Mouse (Mus musculus): ENCODE data around the gene Ntrk3. TPM values are rescaled to one million over a fixed set of nuclear protein-coding genes. Genes with fewer than 3 reads are reported as not detected.

Ntrk3 gene
- polyA plus RNA-seq, 1 experiment: 6.1 TPM

DNA sequence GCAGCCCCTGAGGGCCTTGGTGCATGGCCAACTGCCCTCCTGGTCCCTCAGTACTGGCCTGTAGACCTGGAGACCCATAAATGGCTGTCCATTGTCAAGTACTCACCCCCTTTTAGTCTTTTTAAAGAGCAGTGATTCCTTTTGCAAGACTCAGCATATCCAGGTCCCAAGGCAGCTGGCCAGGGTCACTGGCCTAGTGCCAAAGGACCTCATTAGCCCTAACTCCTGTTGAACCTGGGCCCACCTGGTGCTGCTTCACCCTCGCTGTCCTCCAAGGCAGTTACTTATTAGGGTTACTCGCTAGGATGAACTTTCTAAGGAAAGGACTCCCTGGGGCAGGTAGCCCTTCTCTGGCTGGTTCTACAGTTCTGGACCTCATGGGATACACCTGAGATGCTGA, 579.9 kb downstream of the Ntrk3 start:
- DNase-seq: no peak
- no peaks in the 10 kb centered on the region for H3K4me1 ChIP-seq (ENCODE audit: control insufficient read depth, insufficient read depth, low read length)
- TF ChIP-seq CTCF (IDR thresholded peaks at IDR 0.05; ENCODE audit: insufficient read depth, low read length): no peak
- no peak for TF ChIP-seq POLR2A (IDR thresholded peaks at IDR 0.05; ENCODE audit: borderline replicate concordance, extremely low read depth, low read depth, low read length)
- 82% methylated on average over 2 of the region's 2 CpGs for WGBS
- H3K4me3 ChIP-seq (replicated peaks; ENCODE audit: extremely low read depth, low read depth, low read length): no peak overlapping the region

DNA sequence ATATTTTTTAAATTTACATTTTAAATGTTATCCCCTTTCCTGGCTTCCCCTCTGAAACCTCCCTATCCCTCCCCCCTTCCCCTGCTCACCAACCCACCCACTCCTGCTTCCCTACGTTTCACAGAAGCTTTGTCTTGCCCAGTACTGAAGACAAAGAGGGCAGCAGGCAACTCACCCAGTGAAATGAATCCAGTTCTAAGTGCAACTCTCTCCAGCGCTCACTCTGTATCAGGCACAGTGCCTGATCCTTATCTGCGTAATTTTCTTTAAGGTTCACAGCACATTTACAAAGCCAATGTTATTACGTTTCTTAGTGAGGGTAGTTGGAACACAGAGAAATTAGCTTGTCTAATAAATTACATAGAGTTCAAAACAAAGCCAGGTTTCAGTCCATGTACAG, 592.6 kb downstream of the Ntrk3 start:
- no peak for DNase-seq
- H3K4me1 ChIP-seq (ENCODE audit: control insufficient read depth, insufficient read depth, low read length): no peaks in the 10 kb centered on the region
- 61% methylated on average over 4 of the region's 4 CpGs for WGBS
- TF ChIP-seq POLR2A (IDR thresholded peaks at IDR 0.05; ENCODE audit: borderline replicate concordance, extremely low read depth, low read depth, low read length): no peak
- no peak overlapping the region for H3K4me3 ChIP-seq (replicated peaks; ENCODE audit: extremely low read depth, low read depth, low read length)

DNA sequence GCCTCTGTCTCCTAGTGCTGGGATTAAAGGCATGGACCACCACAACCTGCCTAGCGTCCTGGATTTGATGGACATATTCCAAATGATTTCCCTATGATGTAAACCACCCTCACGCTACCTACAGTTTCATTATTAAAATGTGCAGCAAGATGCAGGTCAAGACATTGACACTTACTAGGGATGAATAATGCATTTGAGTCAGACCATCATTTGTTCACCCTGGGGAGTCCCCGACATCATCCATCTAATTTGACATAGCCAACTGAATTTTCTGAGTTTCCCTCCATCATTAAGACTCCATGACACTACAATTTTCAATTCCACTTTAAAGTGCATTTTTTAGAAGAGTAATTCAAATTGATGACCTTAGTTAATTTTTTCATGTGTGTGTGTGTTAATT, 593.0 kb downstream of the Ntrk3 start:
- no peak for TF ChIP-seq POLR2A (IDR thresholded peaks at IDR 0.05; ENCODE audit: borderline replicate concordance, extremely low read depth, low read depth, low read length)
- TF ChIP-seq CTCF (IDR thresholded peaks at IDR 0.05; ENCODE audit: insufficient read depth, low read length): no peak
- Histone ChIP-seq H3K4me3 (replicated peaks; ENCODE audit: extremely low read depth, low read depth, low read length) (no peak overlapping the region), H3K4me1 (ENCODE audit: control insufficient read depth, insufficient read depth, low read length) (no peaks in the 10 kb centered on the region)
- DNase-seq: no peak
- WGBS: 79% methylated on average over 3 of the region's 3 CpGs

- Histone ChIP-seq H3K4me3 (replicated peaks; ENCODE audit: extremely low read depth, low read depth, low read length) (no peak overlapping the region), H3K4me1 (ENCODE audit: control insufficient read depth, insufficient read depth, low read length) (no peaks in the 10 kb centered on the region)
- no peak for DNase-seq
- TF ChIP-seq POLR2A (IDR thresholded peaks at IDR 0.05; ENCODE audit: borderline replicate concordance, extremely low read depth, low read depth, low read length): no peak
- no peak for TF ChIP-seq CTCF (IDR thresholded peaks at IDR 0.05; ENCODE audit: insufficient read depth, low read length)
- 67% methylated on average over 1 of the region's 1 CpGs for WGBS
These were observed 607.8 kb downstream of the Ntrk3 start for GRCm38 (mm10) chr7:78129966-78130365.

Other genes starting within 250 kb of the Ntrk3 start
- gene Mrps11, start 45.1 kb upstream of the Ntrk3 start, polyA plus RNA-seq (2012; rRNA removed): 27.9 and 28.5 TPM in 2 replicates
- gene Mrpl46, start 45.5 kb upstream of the Ntrk3 start, polyA plus RNA-seq (2012; rRNA removed): 14.3 and 15.1 TPM in 2 replicates
- gene Det1, start 109.3 kb upstream of the Ntrk3 start, polyA plus RNA-seq (2012; rRNA removed): 10.2 and 11.0 TPM in 2 replicates
- 17.1 and 17.7 TPM in 2 replicates for gene Aen, start 157.8 kb upstream of the Ntrk3 start, polyA plus RNA-seq (2012; rRNA removed)
- 75.3 and 97.7 TPM in 2 replicates for gene Isg20, start 175.4 kb upstream of the Ntrk3 start, polyA plus RNA-seq (2012; rRNA removed)

All from lung, adult 2 months (tissue).